Mouse (Mus musculus) left cerebral cortex, postnatal 36 days (tissue): Measurements from ENCODE around the gene Fgfr2. TPM values are rescaled to one million over a fixed set of nuclear protein-coding genes. Genes with fewer than 3 reads are reported as not detected.

Source experiments
- DNase-seq, 2 experiments: peaks; one replicate each; pipeline ENCODE4 v3.0.0; 2021 to 2022; ENCODE audit warnings: low spot score in 2 of 2, mixed read lengths in 1 of 2
- intact Hi-C: fragments of 180-260 bp; cut with DNase I; formaldehyde crosslinking; loops from one replicate; pipeline ENCODE4 v1.15.1; 2025
- total RNA-seq, 2 experiments: library from RNA; stranded (reverse); gene quantifications; 2 replicates each; pipeline ENCODE4 v1.2.3; 2021

Fgfr2 gene
- total RNA-seq, 2 experiments from 2014 or later = 41.6 to 46.6 TPM

DNA sequence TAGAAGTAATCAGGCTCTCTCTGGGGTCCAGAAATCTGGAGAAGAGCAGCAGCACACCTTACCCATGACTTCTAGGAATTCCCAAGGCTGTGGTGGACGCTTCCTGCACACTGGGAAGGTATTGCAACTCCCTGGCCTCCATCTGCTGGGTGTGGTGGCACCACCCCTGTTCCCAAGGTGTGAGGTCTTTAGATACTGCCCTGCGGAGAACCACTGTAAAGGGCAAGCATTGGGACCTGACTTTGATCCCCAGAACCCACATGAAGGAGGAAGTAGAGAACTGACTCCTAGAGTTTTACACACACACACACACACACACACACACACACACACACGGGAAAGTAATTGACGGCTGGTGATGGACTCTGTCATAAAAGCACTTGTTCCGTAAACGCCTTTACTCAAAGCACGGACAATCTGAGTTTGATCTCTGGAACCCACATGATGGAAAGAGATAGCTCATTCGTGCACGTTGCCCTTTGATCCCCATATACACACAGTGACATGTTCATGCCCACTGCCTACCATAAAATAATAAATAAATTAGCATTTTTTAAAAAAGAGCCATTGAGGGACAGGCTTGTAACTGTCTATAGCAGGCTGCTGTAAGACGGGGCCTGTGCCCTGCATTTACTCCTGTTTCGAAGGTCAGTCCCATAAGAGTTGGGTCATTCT, 478.4 kb downstream of the Fgfr2 start:
- no peak for DNase-seq
- intact Hi-C loops = no loop called here

DNA sequence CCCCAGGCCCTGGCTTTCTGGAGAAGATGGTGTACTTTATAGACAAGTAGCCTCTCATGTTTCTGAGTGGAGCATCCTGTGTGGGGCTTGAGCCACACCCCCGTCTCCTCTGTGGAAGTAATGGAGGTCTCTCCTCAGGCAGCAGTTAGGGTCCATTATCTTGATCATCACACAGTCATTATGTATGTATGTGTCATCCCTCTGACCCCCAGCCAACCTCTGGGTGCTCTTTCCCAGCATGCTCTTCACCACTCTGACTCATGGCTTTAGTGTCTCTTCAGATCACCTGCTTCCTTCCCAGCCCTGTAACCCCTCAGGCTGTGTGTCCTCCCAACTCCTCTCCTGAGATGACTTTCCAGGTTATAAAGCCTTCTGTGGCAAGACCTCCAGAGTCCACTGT, 481.5 kb downstream of the Fgfr2 start:
- intact Hi-C loops = no loop called here
- DNase-seq = no peak

DNA sequence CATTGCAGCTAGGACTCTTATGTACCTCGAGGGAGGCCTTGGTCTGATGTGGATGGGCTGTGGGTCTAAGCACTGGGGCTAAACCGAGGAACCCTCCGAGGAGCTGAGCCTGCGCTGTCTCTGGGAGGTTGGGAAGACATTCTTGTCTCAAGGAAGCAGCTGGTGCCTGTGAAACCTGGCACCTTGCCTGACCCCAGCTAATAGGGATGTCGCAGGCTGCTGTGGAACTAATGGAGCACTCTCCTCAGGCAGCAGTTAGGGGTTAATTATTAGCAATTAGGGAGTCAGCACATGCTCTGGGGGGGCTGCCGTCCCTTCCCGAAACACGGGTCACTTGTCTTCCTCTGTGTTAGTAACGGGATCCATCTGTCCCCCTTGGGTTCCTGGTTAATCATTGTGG, 482.2 kb downstream of the Fgfr2 start:
- DNase-seq = no peak
- intact Hi-C loops = no loop called here

DNA sequence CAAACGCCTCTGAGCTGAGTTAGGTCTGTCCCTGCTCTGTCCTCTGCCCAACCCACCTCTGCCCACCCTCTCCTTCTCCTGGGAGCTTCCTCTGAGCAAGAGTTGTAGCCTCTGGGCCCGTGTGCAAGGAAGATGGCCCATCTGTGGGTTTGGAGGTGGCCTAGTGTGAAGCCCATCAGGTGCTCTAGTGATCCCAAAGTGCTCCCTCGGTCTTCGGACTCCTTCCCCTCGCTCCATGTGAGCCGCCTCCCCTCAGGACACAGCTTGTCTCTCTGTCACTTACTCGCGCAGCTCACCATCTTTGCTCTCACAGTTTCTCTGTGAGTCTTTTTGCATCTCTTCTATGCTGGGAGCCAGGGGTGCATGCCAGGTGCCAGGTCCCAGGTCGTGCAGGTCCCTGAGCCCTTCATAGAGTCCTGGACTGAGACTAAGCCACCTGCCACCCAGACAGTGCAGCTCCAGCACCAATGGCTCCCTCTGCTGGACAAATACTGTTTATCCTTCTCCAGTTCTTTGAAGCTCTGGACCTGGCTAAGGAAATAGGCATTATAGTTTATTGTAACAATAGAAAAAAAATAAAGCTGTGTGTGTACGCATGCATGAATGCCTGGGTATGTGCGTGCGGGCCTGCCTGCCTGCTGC, 484.6 kb downstream of the Fgfr2 start:
- no peak for DNase-seq
- intact Hi-C loops = loop anchor here (5.0 kb wide), 2 partner anchors 61 to 411 kb away; partner anchors contain the start of gene Oat

DNA sequence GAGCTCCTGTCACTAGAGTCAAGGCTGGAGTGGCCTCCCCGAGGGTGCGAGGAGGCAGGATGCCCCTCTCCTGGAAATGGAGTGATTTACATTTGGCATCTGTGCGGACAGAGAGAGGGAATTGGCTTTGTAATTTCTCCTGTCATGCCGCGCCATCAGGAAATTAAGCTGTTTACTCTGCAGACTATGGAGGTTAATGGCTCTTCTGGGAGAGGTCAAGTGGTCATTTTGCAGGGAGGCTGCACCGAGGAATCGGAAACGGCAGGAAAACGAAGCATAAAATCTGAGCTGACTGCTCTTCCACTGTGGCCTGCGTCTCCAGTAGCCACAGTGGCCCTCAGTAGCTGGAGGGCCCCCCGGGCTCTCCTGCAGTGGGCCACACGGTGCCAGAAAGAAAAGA, 485.9 kb downstream of the Fgfr2 start:
- intact Hi-C loops = loop anchor here (5.0 kb wide), 2 partner anchors 60 to 410 kb away; partner anchors contain the start of gene Oat
- DNase-seq = no peak

DNA sequence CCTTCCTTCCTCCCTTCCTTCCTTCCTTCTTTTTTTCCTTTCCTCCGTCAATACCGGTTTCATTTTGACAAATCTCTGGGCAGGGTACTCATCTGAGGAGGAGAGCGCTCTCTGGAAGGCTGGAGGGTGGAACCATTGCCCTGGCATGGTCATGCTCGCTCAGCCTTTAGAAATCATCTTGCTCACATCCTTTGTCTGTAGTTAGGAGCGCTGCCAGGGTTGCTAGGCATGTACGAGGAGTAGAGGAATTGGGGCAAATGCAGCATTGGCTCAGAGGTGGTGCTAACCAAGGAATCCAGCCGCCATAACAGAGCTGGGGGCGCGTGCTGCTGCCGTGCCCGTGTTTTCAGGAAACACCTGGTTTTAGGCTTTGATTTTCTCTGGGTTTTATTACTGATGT, 491.8 kb downstream of the Fgfr2 start:
- intact Hi-C loops = no loop called here
- peak in 1 of 2 experiments; percentile 23 for DNase-seq

DNA sequence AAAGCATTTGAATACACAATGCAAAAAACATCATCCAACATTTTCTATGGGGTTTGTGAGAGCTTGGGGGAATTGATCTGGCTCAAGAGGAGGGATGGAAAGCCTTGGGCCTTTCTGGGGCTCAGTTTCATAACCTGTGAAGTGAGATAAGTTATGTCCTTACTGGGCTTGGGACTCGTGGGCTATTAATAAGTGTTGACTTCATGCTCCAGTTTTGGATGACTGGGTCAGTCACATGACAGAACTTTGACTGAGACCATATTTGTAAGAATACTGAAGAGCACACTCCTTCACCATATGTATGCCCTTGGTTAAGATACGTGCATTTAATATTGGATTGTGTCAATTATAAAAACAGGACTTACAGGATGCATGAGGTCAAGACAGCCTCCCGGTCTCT, 495.7 kb downstream of the Fgfr2 start:
- intact Hi-C loops = no loop called here
- DNase-seq = no peak

DNA sequence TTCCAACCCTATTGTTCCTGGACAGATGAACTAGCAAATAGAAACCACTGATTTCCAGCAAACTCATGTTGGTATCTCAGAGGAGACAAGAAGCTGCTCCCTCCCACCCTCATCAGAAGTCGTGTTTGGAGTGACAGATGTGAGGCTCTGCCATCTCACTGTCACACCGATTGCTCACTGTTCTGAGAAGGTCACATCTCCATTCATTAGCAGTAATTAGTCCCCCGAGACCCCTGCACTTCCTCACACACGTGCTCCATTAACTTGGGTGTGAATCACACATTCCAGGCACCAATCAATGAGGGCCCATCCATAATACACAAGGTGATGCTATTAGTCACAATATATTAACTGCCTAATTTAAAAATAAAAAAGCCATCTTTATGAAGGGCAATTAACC, 497.0 kb downstream of the Fgfr2 start:
- intact Hi-C loops = no loop called here

DNA sequence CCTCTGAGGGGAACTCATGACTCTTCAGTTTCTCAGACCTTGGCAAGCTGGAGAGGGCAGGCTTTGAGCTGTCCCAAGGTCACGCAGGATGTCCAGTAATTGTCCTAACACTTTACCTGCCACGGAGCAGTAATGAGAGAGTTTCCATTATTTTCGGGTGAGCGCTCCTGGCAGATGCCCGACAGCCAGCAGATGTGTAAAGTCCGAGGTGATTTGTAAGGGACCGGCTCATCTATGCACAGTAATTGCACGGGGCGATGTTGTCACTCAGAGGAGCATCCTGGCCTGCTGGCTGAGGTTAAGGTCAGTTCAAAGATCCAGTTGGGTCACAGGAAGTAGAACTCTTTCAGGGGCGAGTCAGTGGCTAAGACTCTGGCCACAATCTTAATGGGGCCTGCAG, 499.0 kb downstream of the Fgfr2 start:
- intact Hi-C loops = no loop called here
- DNase-seq = no peak

More for the DNA sequence above, 497.0 kb downstream of the Fgfr2 start:
- no peak for DNase-seq

DNA sequence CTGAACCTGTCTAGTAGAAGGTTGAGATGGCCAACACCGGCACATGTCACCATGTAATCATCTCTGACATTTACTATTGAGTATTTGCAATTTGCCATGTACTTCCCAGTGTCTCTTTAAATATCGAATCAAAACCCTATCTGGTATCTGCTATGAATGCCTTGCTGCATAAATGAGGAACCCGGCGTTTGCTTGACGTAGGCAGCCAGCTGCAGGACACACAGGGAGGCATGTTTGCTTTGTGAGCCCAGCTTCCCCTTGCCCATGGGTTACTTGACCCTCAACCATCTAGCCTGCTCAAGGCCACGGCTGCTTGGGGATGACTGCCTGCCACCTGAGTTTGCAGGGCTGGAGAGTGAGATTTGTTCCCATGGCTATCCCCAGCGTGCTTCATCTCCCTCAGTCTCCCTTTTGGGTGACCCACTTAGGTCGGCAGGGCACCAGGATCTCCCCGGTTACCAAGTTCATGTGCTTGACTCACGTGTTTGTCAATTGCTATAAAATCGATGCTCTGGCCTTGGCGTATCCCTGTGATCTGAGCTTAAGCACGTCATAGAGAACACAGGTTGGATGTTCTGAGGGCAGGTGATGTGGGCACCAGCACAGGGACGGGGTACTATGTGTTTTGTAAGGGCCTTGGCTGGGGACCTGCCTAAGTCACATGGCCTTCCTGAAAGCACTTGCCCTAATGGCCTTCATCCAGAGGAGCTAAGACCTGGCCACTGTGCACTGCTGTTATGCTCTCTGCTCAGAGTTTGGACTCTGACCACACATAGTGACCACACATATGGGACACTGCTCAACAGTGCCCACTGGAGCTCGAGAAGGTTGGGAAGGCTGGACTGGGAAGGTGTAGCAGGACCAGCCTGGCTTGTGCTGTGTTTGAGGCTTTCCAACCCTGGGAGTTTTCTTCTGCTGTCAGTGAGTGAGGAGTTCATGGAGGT, 502.9 kb downstream of the Fgfr2 start:
- intact Hi-C loops = no loop called here
- no peak for DNase-seq

DNA sequence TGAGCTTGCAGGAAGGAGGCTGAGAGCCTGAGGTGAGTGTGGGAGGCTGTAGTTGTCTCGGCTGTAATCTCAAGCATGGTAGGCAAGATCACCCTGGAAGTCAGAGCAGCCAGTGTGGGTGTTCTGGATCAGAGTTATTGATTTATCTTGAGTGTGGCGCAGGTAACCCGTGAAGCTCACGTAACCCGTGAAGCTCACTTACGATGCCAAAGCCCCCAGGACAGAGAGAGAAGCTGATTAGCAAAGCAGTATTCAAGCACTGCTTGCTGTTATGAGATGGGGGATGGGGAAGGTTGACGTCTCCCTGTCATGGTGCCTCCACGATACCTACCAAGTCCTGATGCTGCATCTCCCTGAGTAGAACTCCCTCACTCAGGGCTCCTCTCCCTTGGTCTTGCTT, 503.6 kb downstream of the Fgfr2 start:
- no peak for DNase-seq
- intact Hi-C loops = no loop called here

DNA sequence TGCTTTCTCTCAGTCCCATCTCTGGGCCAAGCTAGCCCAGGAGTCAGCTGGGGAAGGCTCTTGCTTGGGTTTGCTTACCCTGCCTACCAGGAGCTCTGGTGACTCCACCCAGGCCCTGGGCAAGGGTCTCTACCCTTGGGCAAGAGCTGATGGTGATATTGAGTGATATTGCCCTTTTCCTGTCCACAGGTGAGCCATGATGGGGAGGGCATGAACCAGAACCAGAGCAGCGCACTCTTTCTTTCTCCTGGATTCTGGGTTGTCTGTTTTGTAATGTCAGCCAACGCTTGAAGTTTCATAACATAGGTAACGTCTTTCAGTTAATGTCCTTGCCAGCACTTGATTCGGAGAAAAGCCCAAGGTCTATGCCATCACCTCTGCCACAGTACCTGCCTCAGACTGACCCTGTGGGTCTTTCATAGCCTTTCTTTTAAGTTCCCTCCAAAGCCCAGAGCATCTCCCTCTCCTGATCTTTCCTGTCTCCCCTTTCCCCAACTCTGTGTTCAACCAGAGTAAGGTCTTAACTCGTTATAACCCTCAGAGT, 506.1 kb downstream of the Fgfr2 start:
- DNase-seq = no peak
- intact Hi-C loops = no loop called here

DNA sequence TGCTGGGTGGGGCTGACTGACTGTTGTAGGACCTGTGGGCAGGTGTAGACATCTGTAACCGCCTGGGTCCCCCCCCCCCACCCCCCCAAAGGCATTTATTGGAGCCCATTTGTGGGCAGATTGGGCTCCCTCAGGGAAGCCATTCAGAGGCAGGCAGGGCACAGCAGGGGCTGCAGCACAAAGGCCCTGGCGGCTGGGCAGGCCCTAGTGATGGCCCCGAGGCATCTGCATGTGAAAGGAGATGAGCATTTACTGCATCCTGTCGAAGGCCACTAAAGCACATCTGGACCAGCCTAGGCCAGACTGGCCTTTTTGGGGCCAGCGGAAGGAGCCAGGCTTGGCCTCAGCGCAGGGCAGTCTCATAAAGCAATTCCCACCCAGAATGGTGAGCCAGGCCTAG, 506.8 kb downstream of the Fgfr2 start:
- no peak for DNase-seq
- intact Hi-C loops = no loop called here

DNA sequence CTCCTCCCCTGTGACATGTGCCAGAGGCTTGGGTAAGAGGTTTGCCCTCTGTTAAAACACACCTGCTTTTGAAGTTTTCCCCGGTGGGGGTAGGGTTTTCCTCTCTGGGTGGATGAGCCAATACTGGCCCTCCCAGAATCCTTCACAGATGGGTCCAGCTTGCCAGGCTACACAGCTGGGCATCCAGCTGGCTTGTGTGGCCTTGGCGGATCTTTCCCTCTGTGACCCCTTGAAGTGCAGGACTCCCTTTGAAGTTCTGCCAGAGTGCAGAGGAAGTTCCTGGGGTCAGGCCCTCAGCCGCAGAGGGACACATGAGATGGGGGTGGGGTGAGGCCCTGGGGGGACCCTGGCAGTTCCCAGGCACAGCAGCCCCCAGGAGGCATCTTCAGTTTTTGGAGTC, 507.8 kb downstream of the Fgfr2 start:
- intact Hi-C loops = no loop called here

DNA sequence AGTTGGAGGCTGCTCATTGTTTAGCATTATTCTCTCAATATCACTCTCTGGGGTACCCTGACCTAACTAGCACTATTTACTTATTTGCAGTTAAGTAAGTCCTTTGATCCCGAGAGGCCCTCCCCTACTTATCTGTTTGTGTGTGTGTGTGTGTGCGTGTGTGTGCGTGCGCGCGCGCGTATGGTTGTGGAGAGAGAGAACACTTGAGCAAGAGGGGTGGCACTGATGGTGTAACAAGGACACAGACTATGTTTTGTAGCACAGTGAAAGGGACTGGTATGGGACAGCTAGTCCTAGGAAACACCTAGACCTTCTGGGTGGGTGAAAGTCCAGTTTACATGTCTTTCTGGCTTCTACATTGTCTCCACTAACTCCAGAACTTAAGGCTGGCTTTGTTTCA, 511.6 kb downstream of the Fgfr2 start:
- DNase-seq = no peak
- intact Hi-C loops = loop anchor here (2.0 kb wide), 1 partner anchor 37 kb away; no protein-coding TSS in a partner anchor

More for the DNA sequence above, 507.8 kb downstream of the Fgfr2 start:
- DNase-seq = no peak

DNA sequence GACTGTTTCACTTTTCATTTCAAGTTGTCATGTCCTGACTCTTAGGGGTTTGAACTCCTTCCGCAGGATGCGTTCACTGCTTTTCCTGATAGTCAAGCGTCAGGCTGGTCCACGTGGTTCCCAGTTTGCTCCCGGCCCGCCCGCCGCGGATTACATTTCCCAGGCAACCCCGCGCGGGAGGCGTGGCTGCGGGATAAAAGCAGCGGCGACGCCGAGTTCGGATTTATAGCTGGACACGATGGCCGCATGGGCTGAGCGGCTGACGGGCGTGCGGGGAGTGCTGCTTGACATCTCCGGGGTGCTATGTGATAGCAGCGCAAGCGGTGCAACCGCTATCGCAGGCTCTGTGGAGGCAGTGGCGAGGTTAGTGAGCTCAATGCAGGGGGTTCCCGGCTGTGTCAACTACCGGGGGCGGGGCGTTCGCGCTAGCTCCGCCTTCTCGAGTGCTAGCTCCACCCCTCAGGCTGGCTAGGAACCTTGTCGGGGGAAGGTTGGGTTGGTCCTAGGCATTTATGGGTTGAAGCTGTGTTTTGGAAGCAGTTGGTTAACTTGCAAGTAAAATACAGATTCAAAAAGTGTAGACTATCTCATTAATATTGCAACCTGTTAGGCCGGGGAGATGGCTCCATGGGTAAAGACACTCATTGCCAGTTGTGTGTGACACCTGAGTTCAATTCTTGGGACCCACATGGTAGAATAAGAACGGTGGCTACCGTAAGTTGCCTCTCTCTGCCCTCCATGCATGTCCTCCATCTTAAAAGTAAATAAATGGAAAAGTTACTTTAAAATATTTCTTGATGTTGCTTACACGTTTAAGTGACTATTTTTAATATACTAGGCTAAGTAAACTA, 512.5 kb downstream of the Fgfr2 start, which contains the start of gene Lhpp:
Gene Lhpp (plus strand): TSS at position 171 of the 851 bp plus-strand sequence.
- intact Hi-C loops = loop anchor here (2.0 kb wide), 1 partner anchor 36 kb away; no protein-coding TSS in a partner anchor
- peak; percentile 75 to 85 for DNase-seq

DNA sequence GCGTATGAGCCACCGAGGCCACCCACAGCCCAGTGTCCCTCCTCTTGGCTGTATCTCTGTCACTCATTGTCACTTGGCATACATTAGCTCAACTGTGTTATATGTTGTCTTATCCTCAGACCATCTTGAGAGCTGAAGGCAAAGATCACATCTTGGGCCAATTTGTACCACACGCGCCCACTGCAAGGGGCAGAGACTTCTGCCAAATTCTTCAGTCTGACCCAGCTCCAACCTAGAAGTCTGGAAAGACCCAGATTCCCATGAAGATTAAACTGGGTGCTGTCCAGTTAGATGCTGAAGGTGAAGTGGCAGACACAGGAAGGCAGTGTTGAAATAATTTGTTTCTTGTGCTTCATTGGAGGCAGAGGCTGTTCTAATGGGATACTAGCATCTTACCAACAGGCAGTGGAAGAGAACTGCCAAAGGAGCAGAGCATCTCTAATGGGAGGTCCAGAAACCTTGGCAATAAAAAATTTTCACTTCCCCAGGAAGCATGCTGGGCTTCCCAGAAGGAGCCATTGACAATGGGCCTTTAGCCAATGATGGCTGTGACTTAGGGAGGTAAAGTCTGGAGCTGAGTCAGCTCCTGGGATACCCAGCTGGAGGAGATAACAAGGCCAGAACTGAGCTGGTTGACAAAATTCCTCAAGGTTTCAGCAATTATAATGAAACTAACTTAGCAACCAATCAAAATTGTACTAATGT, 514.7 kb downstream of the Fgfr2 start:
- DNase-seq = no peak
- intact Hi-C loops = no loop called here

DNA sequence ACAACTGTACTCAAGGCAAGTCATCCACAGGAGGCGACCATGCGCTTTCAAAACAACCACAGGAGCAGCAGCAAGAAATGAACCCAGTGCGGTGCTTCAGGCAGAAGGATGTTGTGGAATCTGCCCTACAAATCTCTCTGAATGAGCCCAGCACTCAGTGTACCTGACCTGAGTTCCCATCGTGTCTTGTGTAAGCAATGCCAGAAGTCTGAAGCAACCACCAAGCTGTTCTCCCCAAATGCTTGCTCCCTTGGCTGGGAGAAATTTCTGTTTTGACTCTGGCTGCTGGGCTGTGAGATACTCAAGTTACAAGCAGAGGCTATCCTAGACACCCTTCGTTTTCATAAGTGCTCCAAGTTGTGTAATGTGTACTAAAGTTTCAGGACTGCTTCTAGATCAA, 517.5 kb downstream of the Fgfr2 start:
- intact Hi-C loops = no loop called here
- DNase-seq = no peak
